Mouse (Mus musculus): ENCODE results near the gene Rfng.
"Not testable (repeated sequence)": the region's sequence is repeated elsewhere in the genome, so short reads cannot be mapped to it uniquely, and the experiment has no call there.

The Rfng gene

GRCm38 (mm10) chr11:120773463-120774190 lies 10.4 kb downstream of the Rfng start:
- H3K27me3 ChIP-seq (ENCODE audit: insufficient read depth, low read length): no peaks in the 10 kb centered on the region
- H3K4me3 ChIP-seq (replicated peaks; ENCODE audit: low read length): no peak overlapping the region
- H3K36me3 ChIP-seq (ENCODE audit: insufficient read depth, low read length): peaks cover 3% of the 10 kb centered on the region; the same call in 1 of the 2 replicates
- TF ChIP-seq CTCF (conservative IDR thresholded peaks at IDR 0.05; ENCODE audit: low read length): no peak
- no peak for TF ChIP-seq NANOG (IDR thresholded peaks at IDR 0.05; ENCODE audit: borderline replicate concordance, low read length)
- TF ChIP-seq POU5F1 (IDR thresholded peaks at IDR 0.05; ENCODE audit: borderline replicate concordance, low read length): no peak
- peaks cover 33% of the 10 kb centered on the region for H3K4me1 ChIP-seq (replicated peaks; ENCODE audit: low read depth, low read length)
- H3K9me3 ChIP-seq (ENCODE audit: low read length): no peaks in the 10 kb centered on the region

GRCm38 (mm10) chr11:120772749-120773148 lies 11.3 kb downstream of the Rfng start:
- TF ChIP-seq CTCF (conservative IDR thresholded peaks at IDR 0.05; ENCODE audit: low read length) (no peak), POU5F1 (IDR thresholded peaks at IDR 0.05; ENCODE audit: borderline replicate concordance, low read length) (no peak)

DNA sequence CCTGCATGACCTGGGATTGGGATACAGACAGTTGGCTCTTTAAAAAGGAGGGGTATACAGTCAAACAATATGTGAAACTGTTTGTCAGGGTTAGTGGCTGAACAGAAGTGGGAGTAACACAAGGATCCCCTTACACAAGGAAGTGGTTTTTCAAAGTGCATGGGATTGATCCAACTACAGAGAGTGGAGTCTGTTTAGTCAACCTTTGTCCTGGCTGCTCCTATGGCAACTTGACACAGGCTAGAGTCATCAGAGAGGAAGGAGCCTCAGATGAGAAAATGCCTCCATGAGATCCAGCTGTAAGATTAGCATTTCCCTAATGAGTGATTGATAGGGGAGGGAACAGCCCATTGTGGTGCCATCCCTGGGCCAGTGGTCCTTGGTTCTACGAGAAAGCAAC lies 15.8 kb downstream of the Rfng start:
- H3K4me1 ChIP-seq (replicated peaks; ENCODE audit: low read depth, low read length): peaks cover 35% of the 10 kb centered on the region
- no peak for TF ChIP-seq CTCF (conservative IDR thresholded peaks at IDR 0.05; ENCODE audit: low read length)
- no peak for TF ChIP-seq POU5F1 (IDR thresholded peaks at IDR 0.05; ENCODE audit: borderline replicate concordance, low read length)
- TF ChIP-seq NANOG (IDR thresholded peaks at IDR 0.05; ENCODE audit: borderline replicate concordance, low read length): no peak
- H3K36me3 ChIP-seq (ENCODE audit: insufficient read depth, low read length): no peaks in the 10 kb centered on the region
- no peaks in the 10 kb centered on the region for H3K9me3 ChIP-seq (ENCODE audit: low read length)
- H3K4me3 ChIP-seq (replicated peaks; ENCODE audit: low read length): no peak overlapping the region
- H3K27me3 ChIP-seq (ENCODE audit: insufficient read depth, low read length): no peaks in the 10 kb centered on the region

More at GRCm38 (mm10) chr11:120772749-120773148, 11.3 kb downstream of the Rfng start:
- Histone ChIP-seq H3K4me3 (replicated peaks; ENCODE audit: low read length) (no peak overlapping the region), H3K4me1 (replicated peaks; ENCODE audit: low read depth, low read length) (peaks cover 33% of the 10 kb centered on the region), H3K36me3 (ENCODE audit: insufficient read depth, low read length) (no peaks in the 10 kb centered on the region), H3K27me3 (ENCODE audit: insufficient read depth, low read length) (no peaks in the 10 kb centered on the region), H3K9me3 (ENCODE audit: low read length) (no peaks in the 10 kb centered on the region)

DNA sequence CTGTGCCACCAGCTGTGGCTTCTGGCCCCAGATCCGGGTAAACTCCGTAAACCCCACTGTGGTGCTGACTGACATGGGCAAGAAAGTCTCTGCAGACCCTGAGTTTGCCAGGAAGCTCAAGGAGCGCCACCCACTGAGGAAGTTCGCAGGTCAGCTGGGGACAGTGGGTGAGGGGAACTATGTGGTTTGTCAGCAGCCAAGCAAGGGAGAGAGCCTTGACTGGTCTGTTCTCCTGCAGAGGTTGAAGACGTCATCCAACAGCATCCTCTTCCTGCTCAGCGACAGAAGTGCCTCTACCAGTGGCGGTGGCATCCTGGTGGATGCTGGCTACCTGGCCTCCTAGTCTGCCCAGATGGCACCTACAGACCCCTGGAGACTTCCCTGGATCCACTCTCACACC lies 17.0 kb downstream of the Rfng start:
- not testable (repeated sequence) for H3K27me3 ChIP-seq (ENCODE audit: insufficient read depth, low read length); H3K9me3 ChIP-seq (ENCODE audit: low read length)
- H3K4me1 ChIP-seq (replicated peaks; ENCODE audit: low read depth, low read length): peaks cover 42% of the 10 kb centered on the region

GRCm38 (mm10) chr11:120763121-120763999 lies 20.6 kb downstream of the Rfng start:
- Histone ChIP-seq H3K27me3 (ENCODE audit: insufficient read depth, low read length) (peaks cover 14% of the 10 kb centered on the region), H3K9me3 (ENCODE audit: low read length) (peaks cover 25% of the 10 kb centered on the region), H3K4me3 (replicated peaks; ENCODE audit: low read length) (peak overlapping the region; percentile 61), H3K4me1 (replicated peaks; ENCODE audit: low read depth, low read length) (peaks cover 46% of the 10 kb centered on the region)
- H3K36me3 ChIP-seq (ENCODE audit: insufficient read depth, low read length): not testable (repeated sequence)

More for the DNA sequence above, 17.0 kb downstream of the Rfng start:
- H3K36me3 ChIP-seq (ENCODE audit: insufficient read depth, low read length); H3K4me3 ChIP-seq (replicated peaks; ENCODE audit: low read length): not testable (repeated sequence)

GRCm38 (mm10) chr11:120762672-120763041 lies 21.4 kb downstream of the Rfng start, which contains the start of gene Hmga1b:
Gene Hmga1b, plus strand, starts transcription at chr11:120762794.
- not testable (repeated sequence) for H3K36me3 ChIP-seq (ENCODE audit: insufficient read depth, low read length)
- peaks cover 14% of the 10 kb centered on the region for H3K27me3 ChIP-seq (ENCODE audit: insufficient read depth, low read length)
- H3K9me3 ChIP-seq (ENCODE audit: low read length): peaks cover 32% of the 10 kb centered on the region
- peaks cover 40% of the 10 kb centered on the region for H3K4me1 ChIP-seq (replicated peaks; ENCODE audit: low read depth, low read length)
- peak within 1 kb of the TSS; percentile 61 for H3K4me3 ChIP-seq (replicated peaks; ENCODE audit: low read length)

DNA sequence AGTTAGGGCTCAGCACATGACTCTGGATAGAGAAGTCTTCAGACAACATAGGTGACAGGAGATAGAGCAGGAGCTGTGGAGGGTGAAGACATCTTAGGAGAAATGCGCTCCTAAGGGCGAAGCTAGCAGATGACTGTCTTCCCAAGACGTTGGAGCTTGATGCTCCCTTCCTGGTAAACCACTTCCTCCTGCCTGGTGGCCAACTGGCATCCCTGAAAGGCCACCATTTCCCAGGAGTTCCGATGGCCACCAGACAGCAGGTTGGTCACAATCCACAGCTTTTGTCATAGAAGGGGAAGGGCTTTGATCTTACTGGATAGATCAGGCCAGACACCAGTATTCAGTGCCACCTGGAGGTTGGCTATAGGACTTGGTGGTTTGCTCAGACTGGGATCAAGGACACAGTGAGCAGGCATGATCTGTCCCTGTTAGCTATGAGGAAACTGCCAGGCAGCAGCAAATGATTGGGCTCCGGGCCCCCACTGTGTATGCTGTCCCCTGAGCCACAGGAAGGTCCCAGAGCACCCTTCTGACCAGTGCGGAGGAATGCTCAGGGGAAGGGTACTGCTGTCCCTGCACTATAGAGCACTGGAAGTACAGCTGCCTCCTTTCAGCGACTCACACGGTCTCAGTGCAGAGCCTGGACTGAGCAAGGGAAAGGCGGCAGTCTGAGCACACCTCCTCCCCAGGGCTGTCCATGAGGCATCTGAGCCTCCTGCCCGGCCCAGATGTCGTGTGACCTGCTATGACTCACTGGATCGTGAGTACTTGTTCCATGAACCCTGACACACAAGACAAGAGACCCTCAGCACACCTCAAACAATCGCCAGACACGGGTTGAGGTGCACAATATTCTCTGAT lies 22.0 kb downstream of the Rfng start:
- no peak for TF ChIP-seq NANOG (IDR thresholded peaks at IDR 0.05; ENCODE audit: borderline replicate concordance, low read length)
- TF ChIP-seq POU5F1 (IDR thresholded peaks at IDR 0.05; ENCODE audit: borderline replicate concordance, low read length): no peak
- TF ChIP-seq CTCF (conservative IDR thresholded peaks at IDR 0.05; ENCODE audit: low read length): no peak
- H3K4me1 ChIP-seq (replicated peaks; ENCODE audit: low read depth, low read length): peaks cover 40% of the 10 kb centered on the region
- H3K4me3 ChIP-seq (replicated peaks; ENCODE audit: low read length): peak overlapping the region; percentile 61

GRCm38 (mm10) chr11:120760236-120760635 lies 23.8 kb downstream of the Rfng start:
- Histone ChIP-seq H3K9me3 (ENCODE audit: low read length) (peaks cover 51% of the 10 kb centered on the region), H3K27me3 (ENCODE audit: insufficient read depth, low read length) (peaks cover 14% of the 10 kb centered on the region)
- TF ChIP-seq CTCF (conservative IDR thresholded peaks at IDR 0.05; ENCODE audit: low read length) (no peak), NANOG (IDR thresholded peaks at IDR 0.05; ENCODE audit: borderline replicate concordance, low read length) (no peak), POU5F1 (IDR thresholded peaks at IDR 0.05; ENCODE audit: borderline replicate concordance, low read length) (no peak)

More for the DNA sequence above, 22.0 kb downstream of the Rfng start:
- peaks cover 14% of the 10 kb centered on the region for H3K27me3 ChIP-seq (ENCODE audit: insufficient read depth, low read length)
- no peaks in the 10 kb centered on the region for H3K36me3 ChIP-seq (ENCODE audit: insufficient read depth, low read length)
- peaks cover 38% of the 10 kb centered on the region for H3K9me3 ChIP-seq (ENCODE audit: low read length)

More at GRCm38 (mm10) chr11:120760236-120760635, 23.8 kb downstream of the Rfng start:
- no peak overlapping the region for H3K4me3 ChIP-seq (replicated peaks; ENCODE audit: low read length)
- peaks cover 26% of the 10 kb centered on the region for H3K4me1 ChIP-seq (replicated peaks; ENCODE audit: low read depth, low read length)
- no peaks in the 10 kb centered on the region for H3K36me3 ChIP-seq (ENCODE audit: insufficient read depth, low read length)
